Mouse (Mus musculus) ES-Bruce4 (cell line): ENCODE results near the gene Zfp641. TPM values are rescaled to one million over a fixed set of nuclear protein-coding genes. Genes with fewer than 3 reads are reported as not detected.
A peak's percentile ranks its signal among the peaks of the same experiment; 100 is the strongest.

ENCODE experiments used
- H3K27ac ChIP-seq: 2 replicates; pipeline ENCODE4 v1.5.1; 2012; ENCODE audit warnings: low read length, inconsistent platforms; ENCODE audit not compliant: insufficient read depth
- H3K27me3 ChIP-seq: 2 replicates; pipeline ENCODE4 v1.6.1; 2012; ENCODE audit warnings: mild to moderate bottlenecking, low read length, inconsistent platforms; ENCODE audit not compliant: control insufficient read depth, poor library complexity, insufficient read depth, severe bottlenecking
- H3K36me3 ChIP-seq: 2 replicates; pipeline ENCODE4 v1.6.1; 2012; ENCODE audit warnings: inconsistent platforms, mild to moderate bottlenecking, low read length, moderate library complexity; ENCODE audit not compliant: control insufficient read depth, poor library complexity, insufficient read depth, severe bottlenecking
- H3K4me1 ChIP-seq: one replicate; pipeline ENCODE4 v1.8.1; 2011; ENCODE audit warnings: low read length; ENCODE audit not compliant: control insufficient read depth, insufficient read depth
- H3K4me3 ChIP-seq: 2 replicates; pipeline ENCODE4 v1.5.1; 2011; ENCODE audit warnings: low read depth, mild to moderate bottlenecking, low read length
- H3K9ac ChIP-seq: 2 replicates; pipeline ENCODE4 v1.6.1; 2012; ENCODE audit warnings: low read depth, mild to moderate bottlenecking, inconsistent platforms; ENCODE audit not compliant: poor library complexity, severe bottlenecking
- H3K9me3 ChIP-seq: replicated peaks from 2 replicates; pipeline ENCODE4 v1.6.1; 2012; ENCODE audit warnings: mild to moderate bottlenecking, low read length, inconsistent platforms; ENCODE audit not compliant: control insufficient read depth, poor library complexity, insufficient read depth, severe bottlenecking
- CTCF ChIP-seq: IDR thresholded peaks from one replicate; pipeline ENCODE4 v1.8.1; 2011; ENCODE audit warnings: low read depth, low read length
- EP300 ChIP-seq: IDR thresholded peaks from 2 replicates; pipeline ENCODE4 v1.6.1; 2011; ENCODE audit warnings: low read depth, low read length; ENCODE audit not compliant: insufficient read depth
- POLR2A ChIP-seq: IDR thresholded peaks from one replicate; pipeline ENCODE4 v1.8.1; 2011; ENCODE audit warnings: low read length; ENCODE audit not compliant: insufficient read depth
- polyA plus RNA-seq: library from polyadenylated mRNA; stranded (reverse); fragments of >200 nt; gene quantifications from 2 replicates; pipeline ENCODE4 v1.2.4, GENCODE M21; 2011; ENCODE audit warnings: low read depth; ENCODE audit not compliant: missing spikeins, insufficient read depth, insufficient read length

Gene Zfp641
- 0.18 and 0.52 TPM in 2 replicates for polyA plus RNA-seq

- Histone ChIP-seq H3K9me3 (no peaks in the 10 kb centered on the region), H3K27ac (no peak within 1 kb of the TSS), H3K4me3 (peak within 1 kb of the TSS; percentile 67), H3K9ac (peak within 1 kb of the TSS; percentile 39), H3K4me1 (no peaks in the 10 kb centered on the region), H3K36me3 (no peaks in the 10 kb centered on the region), H3K27me3 (no peaks in the 10 kb centered on the region)
- no peak for TF ChIP-seq POLR2A
- no peak for TF ChIP-seq CTCF
- TF ChIP-seq EP300 = no peak
Observed at GRCm38 (mm10) chr15:98295628-98296551, at the start of gene Zfp641. Zfp641 (minus strand) TSS chr15:98296161.

- TF ChIP-seq EP300 (no peak), CTCF (no peak), POLR2A (no peak)
- no peaks in the 10 kb centered on the region for H3K36me3 ChIP-seq
- no peaks in the 10 kb centered on the region for H3K4me1 ChIP-seq
- no peak within 1 kb of the TSS for H3K4me3 ChIP-seq
- H3K27ac ChIP-seq = no peak within 1 kb of the TSS
- no peak within 1 kb of the TSS for H3K9ac ChIP-seq
- H3K27me3 ChIP-seq = no peaks in the 10 kb centered on the region
- no peaks in the 10 kb centered on the region for H3K9me3 ChIP-seq
Observed at GRCm38 (mm10) chr15:98340887-98341286, 44.9 kb upstream of the Zfp641 start, which contains the start of gene Olfr284. Olfr284 (minus strand) TSS chr15:98340987.

DNA sequence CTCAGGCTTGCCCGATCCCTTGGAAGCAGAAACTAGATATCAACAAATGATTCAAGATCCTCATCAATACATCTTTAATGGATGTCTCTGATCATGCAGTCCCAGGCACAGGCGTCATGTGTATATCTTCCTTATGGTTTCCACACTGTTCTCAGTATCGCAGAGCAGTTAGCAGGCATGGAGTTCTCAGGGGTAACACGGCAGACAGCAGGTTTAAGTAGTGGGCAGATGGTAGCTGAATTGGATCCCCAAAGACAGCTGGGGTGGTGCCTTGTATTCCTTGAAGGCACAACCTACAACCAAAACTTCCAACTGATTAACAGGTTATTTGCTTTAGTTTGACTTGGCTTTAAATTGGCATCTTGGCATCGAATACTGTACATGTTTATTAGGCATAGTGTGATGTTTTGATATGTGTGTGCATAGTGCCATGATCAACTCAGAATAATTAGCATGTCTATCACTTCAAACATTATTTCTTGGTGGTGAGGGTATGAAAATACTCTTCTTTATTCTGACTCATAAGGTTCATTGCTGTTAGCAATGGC is 21.3 kb upstream of the Zfp641 start, which contains the start of gene Olfr285:
Olfr285 (minus strand) TSS at position 177 of the 548 bp plus-strand sequence.
- Histone ChIP-seq H3K9ac (no peak within 1 kb of the TSS), H3K36me3 (no peaks in the 10 kb centered on the region), H3K9me3 (peaks cover 5% of the 10 kb centered on the region; the same call in 1 of the 2 replicates), H3K27me3 (no peaks in the 10 kb centered on the region), H3K27ac (no peak within 1 kb of the TSS), H3K4me1 (no peaks in the 10 kb centered on the region), H3K4me3 (no peak within 1 kb of the TSS)
- TF ChIP-seq EP300 (no peak), CTCF (no peak), POLR2A (no peak)

DNA sequence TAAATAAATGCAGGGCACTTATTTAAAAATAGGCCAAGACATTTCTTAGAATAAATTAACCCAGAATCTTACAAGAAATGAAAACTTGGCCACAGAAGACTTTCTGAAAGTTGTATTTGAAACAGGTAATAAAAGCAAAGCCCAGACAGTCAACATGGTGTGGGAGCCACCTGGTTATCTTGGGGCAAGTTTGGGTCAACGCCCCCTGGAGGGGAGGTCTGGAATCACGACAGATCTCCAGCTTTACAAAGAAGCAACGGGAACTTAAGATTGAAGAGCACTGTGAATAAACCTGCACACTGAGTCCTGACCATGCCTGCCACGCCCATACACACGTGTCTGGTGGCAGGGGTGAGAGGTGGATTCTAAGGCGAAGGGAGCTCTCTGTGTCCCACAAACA is 19.7 kb upstream of the Zfp641 start:
- Histone ChIP-seq H3K4me1 (no peaks in the 10 kb centered on the region), H3K9me3 (no peaks in the 10 kb centered on the region), H3K9ac (no peak overlapping the region), H3K36me3 (no peaks in the 10 kb centered on the region), H3K4me3 (no peak overlapping the region), H3K27me3 (no peaks in the 10 kb centered on the region), H3K27ac (no peak overlapping the region)
- TF ChIP-seq POLR2A (no peak), CTCF (peak; percentile 19), EP300 (no peak)

- H3K27ac ChIP-seq = no peak overlapping the region
- no peaks in the 10 kb centered on the region for H3K9me3 ChIP-seq
- no peaks in the 10 kb centered on the region for H3K36me3 ChIP-seq
- TF ChIP-seq EP300 (no peak), POLR2A (no peak), CTCF (no peak)
- H3K9ac ChIP-seq = no peak overlapping the region
- H3K4me3 ChIP-seq = no peak overlapping the region
- H3K27me3 ChIP-seq = no peaks in the 10 kb centered on the region
- H3K4me1 ChIP-seq = no peaks in the 10 kb centered on the region
Observed at GRCm38 (mm10) chr15:98293651-98294050, 2.3 kb downstream of the Zfp641 start.

DNA sequence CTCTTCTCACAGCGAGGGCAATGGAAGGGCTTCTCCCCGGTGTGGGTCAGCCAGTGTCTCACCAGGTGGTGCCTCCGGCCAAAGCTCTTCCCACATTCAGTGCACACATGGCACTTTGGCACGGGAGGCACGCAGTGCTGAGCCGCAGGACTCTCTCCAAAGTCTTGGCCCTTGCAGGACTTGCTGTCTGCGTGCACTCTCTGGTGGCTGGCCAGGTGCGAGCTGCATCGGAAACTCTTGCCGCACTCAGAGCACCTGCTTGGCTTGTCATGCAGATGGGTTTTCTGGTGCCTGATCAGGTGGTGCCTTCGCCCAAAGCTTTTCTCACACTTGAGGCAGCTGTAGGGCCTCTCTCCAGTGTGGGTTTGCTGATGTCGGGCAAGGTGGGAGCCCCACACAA is 7.4 kb downstream of the Zfp641 start:
- Histone ChIP-seq H3K4me3 (no peak overlapping the region), H3K9me3 (no peaks in the 10 kb centered on the region), H3K27ac (no peak overlapping the region), H3K9ac (no peak overlapping the region), H3K36me3 (no peaks in the 10 kb centered on the region), H3K4me1 (no peaks in the 10 kb centered on the region), H3K27me3 (no peaks in the 10 kb centered on the region)
- TF ChIP-seq POLR2A = no peak
